Mouse (Mus musculus) midbrain, embryonic 10.5 days (tissue): ENCODE measurements at regions not wholly inside any gene's neighbourhood (a gene's known extent, or its start where the extent isn't known, plus 50 kb on each side); places are given as distances from the start of the nearest gene placed in this dataset.

Experiments
- DNase-seq: peaks from one replicate; pipeline ENCODE4 v3.0.0-alpha.2; 2017; ENCODE audit warnings: low spot score
- H3K27ac ChIP-seq: fragments of 300-500 bp; sonication (generic); replicated peaks from 2 replicates; pipeline ENCODE4 v1.5.1; 2016; ENCODE audit warnings: mild to moderate bottlenecking
- H3K27me3 ChIP-seq: fragments of 300-500 bp; sonication (generic); 2 replicates; pipeline ENCODE4 v1.6.1; 2016; ENCODE audit warnings: low read depth, mild to moderate bottlenecking; ENCODE audit not compliant: poor library complexity, severe bottlenecking
- H3K36me3 ChIP-seq: fragments of 300-500 bp; sonication (generic); 2 replicates; pipeline ENCODE4 v1.6.1; 2016; ENCODE audit warnings: mild to moderate bottlenecking, moderate library complexity
- H3K4me1 ChIP-seq: fragments of 300-500 bp; sonication (generic); 2 replicates; pipeline ENCODE4 v1.6.1; 2016
- H3K4me3 ChIP-seq: fragments of 300-500 bp; sonication (generic); 2 replicates; pipeline ENCODE4 v1.5.1; 2016; ENCODE audit warnings: mild to moderate bottlenecking, moderate library complexity
- H3K9me3 ChIP-seq: fragments of 300-500 bp; sonication (generic); replicated peaks from 2 replicates; pipeline ENCODE4 v1.6.1; 2016; ENCODE audit warnings: mild to moderate bottlenecking
- WGBS: fragments of 180-500 bp; shearing (Covaris S2); methylation state at CpG from one replicate; pipeline ENCODE4 v1.1.7; 2016; 5-methylcytosine and 5-hydroxymethylcytosine counted together

- no peaks in the 10 kb centered on the region for H3K4me1 ChIP-seq
- H3K27me3 ChIP-seq: no peaks in the 10 kb centered on the region
- no peaks in the 10 kb centered on the region for H3K9me3 ChIP-seq
- H3K36me3 ChIP-seq: no peaks in the 10 kb centered on the region
- WGBS: 87% methylated on average over 4 of the region's 4 CpGs
- no peak overlapping the region for H3K4me3 ChIP-seq
- no peak for DNase-seq
- H3K27ac ChIP-seq: no peak overlapping the region
These were observed 1075.6 kb downstream of the Synb start for GRCm38 (mm10) chr14:68218471-68218870.

- no peaks in the 10 kb centered on the region for H3K36me3 ChIP-seq
- no peaks in the 10 kb centered on the region for H3K4me1 ChIP-seq
- no peak for DNase-seq
- H3K27ac ChIP-seq: no peak overlapping the region
- H3K27me3 ChIP-seq: no peaks in the 10 kb centered on the region
- WGBS: 77% methylated on average over 6 of the region's 6 CpGs
- H3K4me3 ChIP-seq: no peak overlapping the region
- no peaks in the 10 kb centered on the region for H3K9me3 ChIP-seq
These were observed 1076.1 kb downstream of the Synb start for GRCm38 (mm10) chr14:68217986-68218385.

- Histone ChIP-seq H3K4me1 (no peaks in the 10 kb centered on the region), H3K27ac (no peak overlapping the region), H3K9me3 (no peaks in the 10 kb centered on the region), H3K36me3 (no peaks in the 10 kb centered on the region), H3K4me3 (no peak overlapping the region), H3K27me3 (no peaks in the 10 kb centered on the region)
- 90% methylated on average over 5 of the region's 5 CpGs for WGBS
- DNase-seq: no peak
These were observed 1080.2 kb downstream of the Synb start for GRCm38 (mm10) chr14:68213879-68214278.

GRCm38 (mm10) chr14:68198802-68199201 lies 1095.3 kb downstream of the Synb start:
- H3K9me3 ChIP-seq: no peaks in the 10 kb centered on the region
- peaks cover 24% of the 10 kb centered on the region for H3K4me1 ChIP-seq
- H3K27ac ChIP-seq: 0 out of 2 replicates have a peak overlapping the region, but pooled peaks have one; percentile 49
- DNase-seq: peak; percentile 30
- 8% methylated on average over 8 of the region's 8 CpGs for WGBS
- peak overlapping the region; percentile 24 for H3K4me3 ChIP-seq
- H3K27me3 ChIP-seq: 0 out of 2 replicates have a peak, but pooled peaks cover 4% of the 10 kb centered on the region
- no peaks in the 10 kb centered on the region for H3K36me3 ChIP-seq

- Histone ChIP-seq H3K4me3 (peak overlapping the region; percentile 11; the same call in 1 of the 2 replicates), H3K36me3 (no peaks in the 10 kb centered on the region), H3K4me1 (peaks cover 31% of the 10 kb centered on the region), H3K27ac (peak overlapping the region; percentile 68), H3K27me3 (0 out of 2 replicates have a peak, but pooled peaks cover 4% of the 10 kb centered on the region), H3K9me3 (no peaks in the 10 kb centered on the region)
- peak; percentile 62 for DNase-seq
- 12% methylated on average over 13 of the region's 13 CpGs for WGBS
These were observed 1096.7 kb downstream of the Synb start for GRCm38 (mm10) chr14:68197470-68197800.

- WGBS: 53% methylated on average over 9 of the region's 9 CpGs
- peak overlapping the region; percentile 11; the same call in 1 of the 2 replicates for H3K4me3 ChIP-seq
- H3K27ac ChIP-seq: peak overlapping the region; percentile 68
- H3K36me3 ChIP-seq: no peaks in the 10 kb centered on the region
- peaks cover 31% of the 10 kb centered on the region for H3K4me1 ChIP-seq
- no peak for DNase-seq
- H3K27me3 ChIP-seq: 0 out of 2 replicates have a peak, but pooled peaks cover 4% of the 10 kb centered on the region
- no peaks in the 10 kb centered on the region for H3K9me3 ChIP-seq
These were observed 1097.2 kb downstream of the Synb start for GRCm38 (mm10) chr14:68196762-68197469.

- no peak for DNase-seq
- Histone ChIP-seq H3K27me3 (0 out of 2 replicates have a peak, but pooled peaks cover 4% of the 10 kb centered on the region), H3K9me3 (no peaks in the 10 kb centered on the region), H3K4me1 (peaks cover 31% of the 10 kb centered on the region), H3K36me3 (no peaks in the 10 kb centered on the region), H3K4me3 (no peak overlapping the region), H3K27ac (no peak overlapping the region)
- WGBS: 84% methylated on average over 9 of the region's 9 CpGs
These were observed 1097.9 kb downstream of the Synb start for GRCm38 (mm10) chr14:68196201-68196600.

GRCm38 (mm10) chr14:68189876-68190275 lies 1104.2 kb downstream of the Synb start:
- no peak for DNase-seq
- Histone ChIP-seq H3K27ac (no peak overlapping the region), H3K36me3 (no peaks in the 10 kb centered on the region), H3K4me1 (peaks cover 18% of the 10 kb centered on the region), H3K27me3 (no peaks in the 10 kb centered on the region), H3K9me3 (no peaks in the 10 kb centered on the region), H3K4me3 (no peak overlapping the region)
- WGBS: 71% methylated on average over 4 of the region's 4 CpGs

GRCm38 (mm10) chr14:68188325-68188724 lies 1105.8 kb downstream of the Synb start:
- Histone ChIP-seq H3K9me3 (no peaks in the 10 kb centered on the region), H3K27ac (no peak overlapping the region), H3K36me3 (no peaks in the 10 kb centered on the region), H3K4me1 (peaks cover 20% of the 10 kb centered on the region), H3K4me3 (no peak overlapping the region), H3K27me3 (no peaks in the 10 kb centered on the region)
- 69% methylated on average over 5 of the region's 5 CpGs for WGBS
- no peak for DNase-seq

GRCm38 (mm10) chr14:68182606-68183005 lies 1111.5 kb downstream of the Synb start:
- no peaks in the 10 kb centered on the region for H3K9me3 ChIP-seq
- H3K36me3 ChIP-seq: no peaks in the 10 kb centered on the region
- H3K27ac ChIP-seq: no peak overlapping the region
- H3K4me1 ChIP-seq: peaks cover 12% of the 10 kb centered on the region
- DNase-seq: peak; percentile 21
- WGBS: 50% methylated on average over 9 of the region's 9 CpGs
- H3K27me3 ChIP-seq: no peaks in the 10 kb centered on the region
- no peak overlapping the region for H3K4me3 ChIP-seq

GRCm38 (mm10) chr14:68181168-68181567 lies 1112.9 kb downstream of the Synb start:
- Histone ChIP-seq H3K36me3 (no peaks in the 10 kb centered on the region), H3K27ac (no peak overlapping the region), H3K4me3 (no peak overlapping the region), H3K4me1 (peaks cover 12% of the 10 kb centered on the region), H3K9me3 (no peaks in the 10 kb centered on the region), H3K27me3 (no peaks in the 10 kb centered on the region)
- DNase-seq: no peak
- 89% methylated on average over 6 of the region's 6 CpGs for WGBS
